Mouse (Mus musculus) embryonic facial prominence, embryonic 12.5 days (tissue): ENCODE measurements around the gene Bves. TPM values are rescaled to one million over a fixed set of nuclear protein-coding genes. Genes with fewer than 3 reads are reported as not detected.
"Not testable (repeated sequence)": the region's sequence is repeated elsewhere in the genome, so short reads cannot be mapped to it uniquely, and the experiment has no call there.

ENCODE experiments used
- ATAC-seq: fragments of 200-750 bp; cut with Nextera tagmentation; 2 replicates; pipeline ENCODE4 v1.8.0; 2017; ENCODE audit not compliant: insufficient number of reproducible peaks, insufficient read depth, low FRiP score, low TSS enrichment
- H3K27ac ChIP-seq: fragments of 300-500 bp; sonication (generic); 2 replicates; pipeline ENCODE4 v1.5.1; 2016; ENCODE audit warnings: mild to moderate bottlenecking
- H3K27me3 ChIP-seq: fragments of 300-500 bp; sonication (generic); 2 replicates; pipeline ENCODE4 v1.6.1; 2016; ENCODE audit warnings: mild to moderate bottlenecking, moderate library complexity
- H3K36me3 ChIP-seq: fragments of 300-500 bp; sonication (generic); 2 replicates; pipeline ENCODE4 v1.6.1; 2016; ENCODE audit warnings: mild to moderate bottlenecking
- H3K4me1 ChIP-seq: fragments of 300-500 bp; sonication (generic); 2 replicates; pipeline ENCODE4 v1.6.1; 2016
- H3K4me2 ChIP-seq: fragments of 300-500 bp; sonication (generic); replicated peaks from 2 replicates; pipeline ENCODE4 v1.6.1; 2016; ENCODE audit warnings: mild to moderate bottlenecking, moderate library complexity
- H3K4me3 ChIP-seq: fragments of 300-500 bp; sonication (generic); 2 replicates; pipeline ENCODE4 v1.5.1; 2016; ENCODE audit warnings: mild to moderate bottlenecking
- H3K9ac ChIP-seq: fragments of 300-500 bp; sonication (generic); 2 replicates; pipeline ENCODE4 v1.6.1; 2016; ENCODE audit warnings: mild to moderate bottlenecking, moderate library complexity
- H3K9me3 ChIP-seq: fragments of 300-500 bp; sonication (generic); 2 replicates; pipeline ENCODE4 v1.6.1; 2016; ENCODE audit warnings: mild to moderate bottlenecking, moderate library complexity
- WGBS: fragments of 180-500 bp; shearing (Covaris S2); methylation state at CpG from one replicate; pipeline ENCODE4 v1.1.7; 2016; 5-methylcytosine and 5-hydroxymethylcytosine counted together
- polyA plus RNA-seq: library from polyadenylated mRNA; unstranded; fragments of >200 nt; fragmentation: Nextera tagmentation; extraction: Ambion mirVana; gene quantifications from 2 replicates; pipeline ENCODE4 v1.2.1, GENCODE M21; 2016

The Bves gene
- polyA plus RNA-seq = 2.1 and 2.3 TPM in 2 replicates

- peak; percentile 81; the same call in 1 of the 2 replicates for ATAC-seq
- 1% methylated on average over 64 of the region's 116 CpGs for WGBS
- Histone ChIP-seq H3K4me3 (peak within 1 kb of the TSS; percentile 68), H3K4me1 (no peaks in the 10 kb centered on the region), H3K27ac (no peak within 1 kb of the TSS), H3K9ac (peak within 1 kb of the TSS; percentile 68), H3K9me3 (no peaks in the 10 kb centered on the region), H3K4me2 (peak within 1 kb of the TSS; percentile 89), H3K27me3 (peaks cover 14% of the 10 kb centered on the region), H3K36me3 (no peaks in the 10 kb centered on the region)
Observed at GRCm38 (mm10) chr10:45335434-45336422, at the start of gene Bves. TSS of gene Bves (plus strand) at chr10:45335772.

DNA sequence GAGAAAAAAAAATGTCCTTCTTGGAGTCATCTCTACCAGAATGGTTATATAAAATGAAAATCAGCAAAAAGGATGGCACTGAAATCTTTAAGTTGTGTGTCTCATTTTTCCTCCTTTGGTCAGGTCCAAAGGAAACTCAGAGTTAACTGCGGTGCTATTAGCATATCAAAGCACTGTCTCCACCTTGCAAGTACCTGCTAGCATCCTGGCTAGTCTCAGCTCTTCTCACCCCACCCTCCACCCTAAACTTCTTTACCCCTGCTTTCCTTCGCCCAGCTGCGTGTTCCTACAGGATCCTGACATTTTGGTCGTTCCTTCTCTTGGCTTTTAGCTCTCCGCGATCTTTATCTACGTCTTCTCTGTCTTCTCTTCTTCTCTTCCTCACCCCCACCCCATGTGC, 47.2 kb upstream of the Bves start:
- 45% methylated on average over 7 of the region's 7 CpGs for WGBS
- Histone ChIP-seq H3K36me3 (no peaks in the 10 kb centered on the region), H3K27me3 (peaks cover 26% of the 10 kb centered on the region), H3K4me3 (no peak overlapping the region), H3K4me2 (no peak overlapping the region), H3K9ac (no peak overlapping the region), H3K9me3 (no peaks in the 10 kb centered on the region), H3K4me1 (no peaks in the 10 kb centered on the region; the same call in 1 of the 2 replicates), H3K27ac (no peak overlapping the region)
- no peak for ATAC-seq

DNA sequence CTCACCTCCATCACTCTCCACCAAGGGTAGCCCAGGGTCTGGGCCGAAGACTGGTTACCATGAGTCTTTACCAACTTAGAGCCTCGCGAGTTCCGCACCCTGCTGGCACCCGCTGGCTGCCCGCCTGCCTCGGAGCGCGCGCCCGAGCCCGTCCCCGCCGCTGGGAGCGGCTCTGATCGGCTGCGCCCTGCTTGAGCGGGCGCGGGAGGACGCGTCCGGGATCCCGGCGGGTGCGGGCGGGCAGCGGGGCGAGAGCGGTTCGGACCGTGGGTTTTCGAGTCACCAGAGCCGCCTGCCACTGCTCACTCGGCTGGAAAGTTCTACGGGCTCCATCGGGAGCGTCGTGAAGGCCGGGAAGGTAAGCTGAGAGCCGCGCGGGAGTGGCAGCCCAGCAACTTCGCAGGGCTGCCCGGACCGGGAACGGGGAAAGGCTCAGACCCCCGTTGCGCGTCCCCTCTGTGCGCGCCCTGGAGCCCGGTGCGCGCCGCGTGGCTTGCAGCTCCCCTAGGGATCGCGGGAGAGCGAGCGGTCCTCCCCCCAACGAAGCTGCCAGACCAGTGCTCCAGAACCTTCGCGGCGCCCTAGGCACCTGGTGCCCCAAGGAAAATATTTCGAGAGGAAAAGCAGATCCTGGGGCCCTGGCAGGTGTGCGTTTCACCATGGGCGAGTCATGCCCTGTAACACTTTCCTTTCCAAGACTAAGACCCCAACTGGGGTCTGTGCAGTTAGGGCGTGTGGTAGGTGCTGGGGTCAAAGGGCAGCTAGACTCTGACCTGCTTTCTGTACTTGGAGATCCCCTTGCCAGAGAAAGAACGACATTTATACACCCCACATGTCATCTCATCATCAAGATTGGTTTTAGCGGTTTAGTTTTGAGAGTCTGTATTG, 46.1 kb upstream of the Bves start:
- WGBS = under 1% methylated on average over 71 of the region's 71 CpGs

GRCm38 (mm10) chr10:45290618-45291017, 45.0 kb upstream of the Bves start:
- H3K36me3 ChIP-seq = no peaks in the 10 kb centered on the region
- H3K27me3 ChIP-seq = peaks cover 26% of the 10 kb centered on the region
- no peaks in the 10 kb centered on the region; the same call in 1 of the 2 replicates for H3K4me1 ChIP-seq
- no peak overlapping the region for H3K9ac ChIP-seq
- no peak overlapping the region for H3K27ac ChIP-seq
- WGBS = 49% methylated on average over 5 of the region's 5 CpGs
- no peak for ATAC-seq
- no peak overlapping the region for H3K4me2 ChIP-seq
- H3K9me3 ChIP-seq = no peaks in the 10 kb centered on the region
- no peak overlapping the region for H3K4me3 ChIP-seq

More for the DNA sequence above, 46.1 kb upstream of the Bves start:
- peak overlapping the region; percentile 91 for H3K4me2 ChIP-seq
- H3K27ac ChIP-seq = no peak overlapping the region
- H3K27me3 ChIP-seq = peaks cover 26% of the 10 kb centered on the region
- H3K9me3 ChIP-seq = no peaks in the 10 kb centered on the region
- no peaks in the 10 kb centered on the region; the same call in 1 of the 2 replicates for H3K4me1 ChIP-seq
- peak; percentile 70; the same call in 1 of the 2 replicates for ATAC-seq
- no peaks in the 10 kb centered on the region for H3K36me3 ChIP-seq
- H3K9ac ChIP-seq = peak overlapping the region; percentile 54
- peak overlapping the region; percentile 52 for H3K4me3 ChIP-seq

DNA sequence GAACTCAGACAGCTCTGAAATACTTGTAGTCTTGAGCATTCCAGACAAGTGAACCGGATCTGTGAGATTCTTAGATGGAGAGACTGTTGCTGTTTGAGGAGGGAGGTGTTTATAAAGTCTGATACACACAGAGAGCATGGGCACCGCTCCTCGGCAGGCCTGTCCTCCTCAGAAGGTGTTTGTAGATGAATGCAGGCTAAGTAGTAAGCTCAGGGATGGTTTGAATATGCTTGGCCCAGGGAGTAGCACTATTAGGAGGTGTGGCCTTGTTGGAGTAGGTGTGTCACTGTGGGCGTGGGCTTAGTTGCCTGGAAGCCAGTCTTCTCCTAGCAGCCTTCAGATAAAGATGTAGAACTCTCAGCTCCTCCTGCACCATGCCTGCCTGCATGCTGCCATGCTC, 43.4 kb upstream of the Bves start:
- ATAC-seq, H3K9me3 ChIP-seq, H3K4me3 ChIP-seq, H3K27ac ChIP-seq, H3K9ac ChIP-seq, H3K4me2 ChIP-seq, H3K36me3 ChIP-seq, H3K4me1 ChIP-seq: not testable (repeated sequence)
- peaks cover 26% of the 10 kb centered on the region for H3K27me3 ChIP-seq
- WGBS = 75% methylated on average over 4 of the region's 4 CpGs

- WGBS = 73% methylated on average over 5 of the region's 5 CpGs
- no peak overlapping the region for H3K27ac ChIP-seq
- ATAC-seq = no peak
Observed at GRCm38 (mm10) chr10:45295093-45295492, 40.5 kb upstream of the Bves start.

GRCm38 (mm10) chr10:45298503-45298902, 37.1 kb upstream of the Bves start:
- no peaks in the 10 kb centered on the region for H3K9me3 ChIP-seq
- H3K27ac ChIP-seq = no peak overlapping the region
- no peak overlapping the region for H3K4me3 ChIP-seq
- no peak for ATAC-seq
- WGBS = 80% methylated on average over 6 of the region's 6 CpGs
- H3K4me2 ChIP-seq = no peak overlapping the region
- no peaks in the 10 kb centered on the region for H3K4me1 ChIP-seq
- no peak overlapping the region for H3K9ac ChIP-seq
- no peaks in the 10 kb centered on the region for H3K27me3 ChIP-seq
- H3K36me3 ChIP-seq = no peaks in the 10 kb centered on the region

More at GRCm38 (mm10) chr10:45295093-45295492, 40.5 kb upstream of the Bves start:
- no peaks in the 10 kb centered on the region for H3K4me1 ChIP-seq
- no peak overlapping the region for H3K9ac ChIP-seq
- no peaks in the 10 kb centered on the region for H3K9me3 ChIP-seq
- H3K4me3 ChIP-seq = no peak overlapping the region
- H3K27me3 ChIP-seq = peaks cover 6% of the 10 kb centered on the region; the same call in 1 of the 2 replicates
- H3K4me2 ChIP-seq = no peak overlapping the region
- no peaks in the 10 kb centered on the region for H3K36me3 ChIP-seq

DNA sequence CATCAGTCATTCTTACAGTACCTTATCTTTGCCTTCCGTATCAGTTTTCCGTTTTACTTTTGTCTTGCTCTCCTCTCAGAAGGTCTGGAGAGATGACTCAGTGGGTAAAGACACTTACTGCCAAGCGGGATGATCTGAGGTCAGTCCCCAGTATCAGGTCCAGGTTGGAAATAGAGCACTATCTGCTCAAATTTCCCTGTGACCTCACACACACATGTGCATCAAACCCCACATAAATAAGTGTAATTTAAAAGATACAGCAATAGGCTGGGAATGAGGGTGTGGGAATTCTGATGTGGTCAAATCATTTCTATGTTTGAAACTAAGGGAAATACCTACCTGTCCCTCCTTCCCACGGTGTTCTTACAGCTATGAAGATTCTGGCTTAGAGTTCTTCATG, 36.1 kb upstream of the Bves start:
- Histone ChIP-seq H3K36me3 (no peaks in the 10 kb centered on the region), H3K4me2 (no peak overlapping the region), H3K27me3 (no peaks in the 10 kb centered on the region), H3K4me1 (no peaks in the 10 kb centered on the region), H3K9ac (no peak overlapping the region), H3K27ac (no peak overlapping the region), H3K9me3 (no peaks in the 10 kb centered on the region), H3K4me3 (no peak overlapping the region)
- WGBS = 95% methylated on average over 4 of the region's 4 CpGs
- no peak for ATAC-seq

GRCm38 (mm10) chr10:45303315-45304036, 32.1 kb upstream of the Bves start:
- ATAC-seq = no peak
- H3K36me3 ChIP-seq = no peaks in the 10 kb centered on the region
- no peak overlapping the region for H3K4me2 ChIP-seq
- no peaks in the 10 kb centered on the region for H3K9me3 ChIP-seq
- no peak overlapping the region for H3K4me3 ChIP-seq
- H3K27me3 ChIP-seq = no peaks in the 10 kb centered on the region
- 72% methylated on average over 14 of the region's 14 CpGs for WGBS
- no peak overlapping the region for H3K27ac ChIP-seq
- H3K9ac ChIP-seq = no peak overlapping the region
- H3K4me1 ChIP-seq = no peaks in the 10 kb centered on the region

DNA sequence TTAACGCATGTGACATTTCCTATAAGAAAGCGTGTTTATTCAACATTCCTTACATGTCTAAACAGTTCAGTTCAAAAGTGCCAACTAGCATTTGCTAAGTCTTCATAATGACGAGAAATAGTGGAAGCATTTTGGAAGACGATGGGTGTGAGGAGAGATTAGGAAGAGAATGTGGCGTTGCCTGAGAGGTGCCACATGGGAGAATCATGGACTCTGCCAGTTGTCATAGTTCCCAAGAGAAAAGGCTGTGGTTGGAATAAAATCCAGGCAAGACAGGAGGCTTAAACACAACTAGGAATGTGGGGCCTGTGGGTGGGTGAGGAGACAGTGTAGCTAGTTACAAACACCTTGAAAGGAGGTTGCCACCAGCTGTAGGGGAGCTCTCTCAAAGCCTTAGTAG, 30.4 kb upstream of the Bves start:
- Histone ChIP-seq H3K9ac (no peak overlapping the region), H3K4me1 (no peaks in the 10 kb centered on the region), H3K27ac (no peak overlapping the region), H3K36me3 (no peaks in the 10 kb centered on the region), H3K9me3 (no peaks in the 10 kb centered on the region), H3K4me2 (no peak overlapping the region), H3K4me3 (no peak overlapping the region), H3K27me3 (no peaks in the 10 kb centered on the region)
- WGBS = 80% methylated on average over 5 of the region's 5 CpGs
- ATAC-seq = no peak

GRCm38 (mm10) chr10:45311129-45311528, 24.4 kb upstream of the Bves start:
- Histone ChIP-seq H3K9ac (no peak overlapping the region), H3K9me3 (no peaks in the 10 kb centered on the region), H3K4me2 (no peak overlapping the region), H3K4me3 (no peak overlapping the region), H3K27ac (no peak overlapping the region), H3K4me1 (no peaks in the 10 kb centered on the region), H3K36me3 (no peaks in the 10 kb centered on the region), H3K27me3 (no peaks in the 10 kb centered on the region)
- 87% methylated on average over 5 of the region's 5 CpGs for WGBS
- ATAC-seq = no peak
